Comparison of ENCODE assay signal across 7 mouse cellular contexts in genomic region chr16:30745598-30746181, GRCm38 (mm10).
DNase-seq lines count a peak whose midpoint lies in the region; ATAC-seq and TF ChIP-seq lines count a peak whose summit lies in the region.

No protein-coding gene starts in this region.

- H3K4me3 ChIP-seq in embryonic fibroblast, embryonic 13.5 days (ENCODE audit: insufficient read depth, low read length) = no peak overlapping the region
- H3K4me3 ChIP-seq in hindbrain, embryonic 15.5 days = no peak overlapping the region

- no peak overlapping the region for H3K4me2 ChIP-seq in hindbrain, embryonic 15.5 days

- H3K9me3 ChIP-seq in hindbrain, embryonic 15.5 days = no peaks in the 10 kb centered on the region

- H3K36me3 ChIP-seq in hindbrain, embryonic 15.5 days = no peaks in the 10 kb centered on the region

- ATAC-seq in hindbrain, embryonic 15.5 days (ENCODE audit: low FRiP score, low read depth) = peak; percentile 49

- DNase-seq in 3134 (ENCODE audit: extremely low read depth, insufficient read length, low spot score) = peak; percentile 40
- peak; percentile 10 for DNase-seq in MN1 (ENCODE audit: low spot score)
- peak; percentile 8 to 32 for DNase-seq in left cerebral cortex, adult 8-10 months (ENCODE audit: low spot score in 2 of 2)
- DNase-seq in right cerebral cortex, postnatal 4 days = peak; percentile 13
- DNase-seq in ovary, postnatal 14 days (ENCODE audit: low spot score) = no peak

- TF ChIP-seq POLR2A in embryonic fibroblast, embryonic 13.5 days (IDR thresholded peaks at IDR 0.05; ENCODE audit: low read depth, low read length) = no peak

- TF ChIP-seq CTCF in embryonic fibroblast, embryonic 13.5 days (IDR thresholded peaks at IDR 0.05; ENCODE audit: borderline replicate concordance, insufficient read depth, low read length) = no peak

- H3K27me3 ChIP-seq in hindbrain, embryonic 15.5 days = no peaks in the 10 kb centered on the region

- WGBS in hindbrain, embryonic 15.5 days = 26% methylated on average over 11 of the region's 11 CpGs

- peak overlapping the region; percentile 89 for H3K27ac ChIP-seq in embryonic fibroblast, embryonic 13.5 days (ENCODE audit: insufficient read depth, low read length)
- H3K27ac ChIP-seq in hindbrain, embryonic 15.5 days (replicated peaks) = peak overlapping the region; percentile 27; the same call in 1 of the 2 replicates

- no peaks in the 10 kb centered on the region for H3K4me1 ChIP-seq in embryonic fibroblast, embryonic 13.5 days (ENCODE audit: control insufficient read depth, insufficient read depth, low read length)
- peaks cover 27% of the 10 kb centered on the region for H3K4me1 ChIP-seq in hindbrain, embryonic 15.5 days (replicated peaks)

- no peak overlapping the region for H3K9ac ChIP-seq in hindbrain, embryonic 15.5 days
